Mouse (Mus musculus) limb, embryonic 14.5 days (tissue): ENCODE measurements at regions not wholly inside any gene's neighbourhood (a gene's known extent, or its start where the extent isn't known, plus 50 kb on each side); places are given as distances from the start of the nearest gene placed in this dataset.
A peak's percentile ranks its signal among the peaks of the same experiment; 100 is the strongest.

Experiments
- ATAC-seq: fragments of 200-750 bp; cut with Nextera tagmentation; 2 replicates; pipeline ENCODE4 v1.8.0; 2017; ENCODE audit warnings: low read depth, moderate number of reproducible peaks, moderate TSS enrichment; ENCODE audit not compliant: low FRiP score
- DNase-seq: peaks from one replicate; pipeline ENCODE4 v3.0.0-alpha.2; 2015; ENCODE audit warnings: low spot score
- H3K27ac ChIP-seq: fragments of 300-500 bp; sonication (generic); replicated peaks from 2 replicates; pipeline ENCODE4 v1.5.1; 2014; ENCODE audit warnings: low read depth, mild to moderate bottlenecking, low read length, moderate library complexity, mixed read lengths
- H3K27me3 ChIP-seq: fragments of 300-500 bp; sonication (generic); 2 replicates; pipeline ENCODE4 v1.6.1; 2014; ENCODE audit warnings: low read length, mixed read lengths; ENCODE audit not compliant: control insufficient read depth, insufficient read depth
- H3K36me3 ChIP-seq: fragments of 300-500 bp; sonication (generic); 2 replicates; pipeline ENCODE4 v1.6.1; 2014; ENCODE audit warnings: mild to moderate bottlenecking, low read length, moderate library complexity, mixed read lengths; ENCODE audit not compliant: control insufficient read depth, insufficient read depth
- H3K4me1 ChIP-seq: fragments of 300-500 bp; sonication (generic); 2 replicates; pipeline ENCODE4 v1.6.1; 2014; ENCODE audit warnings: antibody characterized with exemption, low read length, mixed read lengths; ENCODE audit not compliant: control insufficient read depth, insufficient read depth
- H3K4me2 ChIP-seq: fragments of 300-500 bp; sonication (generic); replicated peaks from 2 replicates; pipeline ENCODE4 v1.6.1; 2014; ENCODE audit warnings: low read depth, mild to moderate bottlenecking, low read length, moderate library complexity; ENCODE audit not compliant: severe bottlenecking
- H3K4me3 ChIP-seq: fragments of 300-500 bp; sonication (generic); replicated peaks from 2 replicates; pipeline ENCODE4 v1.5.1; 2014; ENCODE audit warnings: low read length
- H3K9ac ChIP-seq: fragments of 300-500 bp; sonication (generic); 2 replicates; pipeline ENCODE4 v1.6.1; 2014; ENCODE audit warnings: mild to moderate bottlenecking, low read depth, low read length, moderate library complexity; ENCODE audit not compliant: severe bottlenecking
- H3K9me3 ChIP-seq: fragments of 300-500 bp; sonication (generic); 2 replicates; pipeline ENCODE4 v1.6.1; 2016; ENCODE audit warnings: low read length; ENCODE audit not compliant: control insufficient read depth
- POLR2A ChIP-seq: fragments of 200-500 bp; IDR thresholded peaks from 2 replicates; pipeline ENCODE4 v1.8.0; 2012; ENCODE audit warnings: inconsistent platforms, mild to moderate bottlenecking, moderate library complexity, borderline replicate concordance; ENCODE audit not compliant: insufficient read depth, insufficient read length; ENCODE audit errors: extremely low read depth
- WGBS: fragments of 180-500 bp; shearing (Covaris S2); extraction: QIAGEN DNeasy Blood & Tissue Kit; methylation state at CpG from one replicate; pipeline ENCODE4 v1.1.7; 2014; 5-methylcytosine and 5-hydroxymethylcytosine counted together

DNA sequence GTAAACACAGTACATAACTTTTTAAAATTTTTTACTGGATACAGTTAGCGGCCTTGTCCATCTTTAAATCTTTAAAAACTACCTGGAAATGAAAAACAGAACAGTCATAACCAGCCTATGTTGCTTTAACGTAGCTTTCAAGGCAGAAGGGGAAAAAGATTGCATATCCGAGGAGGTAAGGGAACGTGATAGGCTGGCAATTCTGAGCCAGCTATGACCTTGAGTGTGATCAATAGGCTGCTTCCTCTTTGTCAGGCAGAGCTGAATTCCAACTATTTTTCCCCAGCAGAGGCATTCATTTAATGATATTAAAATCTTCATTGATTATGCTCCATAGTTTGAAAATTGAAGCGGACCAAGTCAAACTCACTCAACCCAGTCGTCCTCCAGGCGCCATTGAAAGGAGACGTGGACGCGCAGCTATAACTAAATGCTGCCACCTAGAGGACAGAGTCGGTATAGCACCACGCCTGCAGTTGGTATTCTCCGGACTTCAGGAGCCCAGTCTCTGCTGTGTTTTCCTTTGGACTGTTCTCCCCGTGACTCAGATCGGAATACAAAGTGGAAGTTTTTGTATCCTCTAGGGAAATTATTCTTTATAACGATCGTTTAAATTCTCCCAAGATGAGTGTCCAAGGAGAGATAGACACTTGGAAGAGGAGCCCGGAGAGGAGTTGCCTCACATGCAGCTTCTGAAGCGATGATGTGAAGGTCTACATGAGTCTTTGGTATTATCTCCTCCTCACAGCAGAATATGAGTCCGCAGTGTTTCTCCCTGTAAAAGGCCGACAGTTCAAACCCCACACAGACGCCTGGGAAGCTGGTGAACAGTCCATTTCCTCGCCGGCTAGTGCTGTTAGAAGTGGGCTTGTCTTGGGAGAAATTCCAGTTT is 858.2 kb upstream of the Car8 start:
- H3K27me3 ChIP-seq = 0 out of 2 replicates have a peak, but pooled peaks cover 7% of the 10 kb centered on the region
- ATAC-seq = peak; percentile 69; the same call in 1 of the 2 replicates
- H3K4me1 ChIP-seq = peaks cover 14% of the 10 kb centered on the region
- H3K9me3 ChIP-seq = no peaks in the 10 kb centered on the region
- H3K9ac ChIP-seq = no peak overlapping the region
- H3K4me3 ChIP-seq = no peak overlapping the region
- WGBS = 27% methylated on average over 24 of the region's 24 CpGs
- H3K36me3 ChIP-seq = no peaks in the 10 kb centered on the region
- TF ChIP-seq POLR2A = peak; percentile 46; the same call in 1 of the 2 replicates
- peak overlapping the region; percentile 32 for H3K4me2 ChIP-seq
- DNase-seq = peak; percentile 89
- no peak overlapping the region for H3K27ac ChIP-seq

GRCm38 (mm10) chr4:9096274-9096673 is 857.4 kb upstream of the Car8 start:
- Histone ChIP-seq H3K9ac (no peak overlapping the region), H3K27ac (no peak overlapping the region), H3K4me1 (peaks cover 14% of the 10 kb centered on the region), H3K9me3 (no peaks in the 10 kb centered on the region), H3K4me2 (no peak overlapping the region), H3K4me3 (no peak overlapping the region), H3K27me3 (0 out of 2 replicates have a peak, but pooled peaks cover 7% of the 10 kb centered on the region), H3K36me3 (no peaks in the 10 kb centered on the region)
- no peak for ATAC-seq
- 80% methylated on average over 2 of the region's 2 CpGs for WGBS
- TF ChIP-seq POLR2A = no peak
- DNase-seq = no peak

DNA sequence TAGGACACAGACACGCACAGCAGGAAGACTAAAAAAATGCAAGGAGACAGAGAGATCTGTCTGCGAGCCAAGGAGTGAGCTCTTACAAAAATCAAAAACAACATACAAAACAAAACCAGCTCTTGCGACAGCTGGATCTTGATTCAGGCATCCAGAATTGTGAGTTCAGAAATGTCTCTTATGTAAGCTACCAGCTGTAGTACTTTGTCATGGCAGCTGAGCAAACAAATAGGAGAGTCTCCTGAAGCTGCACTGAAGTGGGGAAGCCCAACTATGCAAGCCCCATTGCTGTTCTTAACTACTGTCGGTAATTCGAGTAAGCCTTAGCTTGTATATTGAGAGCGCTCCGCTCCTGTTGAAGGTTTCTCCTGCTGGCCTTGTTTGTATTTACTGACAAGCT is 856.8 kb upstream of the Car8 start:
- DNase-seq = peak; percentile 50
- 49% methylated on average over 7 of the region's 7 CpGs for WGBS
- no peak overlapping the region for H3K27ac ChIP-seq

DNA sequence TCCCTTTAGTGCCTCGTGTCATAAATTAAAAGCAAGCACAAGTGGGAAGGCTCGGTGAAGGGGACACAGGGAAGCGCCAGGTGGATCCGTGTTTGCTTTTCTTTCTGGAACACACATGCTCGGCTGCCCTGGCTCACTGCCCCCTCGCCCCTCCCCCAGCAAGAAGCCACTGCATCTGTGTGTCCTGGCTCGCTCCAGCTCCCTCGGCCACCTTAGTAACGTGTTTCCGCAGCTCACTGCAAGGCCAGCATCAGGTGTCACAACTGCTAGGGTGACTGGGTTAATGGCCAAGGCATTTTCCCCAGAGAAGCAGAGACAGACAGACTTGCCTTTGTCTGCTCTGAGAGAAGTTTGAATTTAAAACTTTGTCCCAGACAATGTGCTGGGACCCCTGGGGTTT is 855.7 kb upstream of the Car8 start:
- no peaks in the 10 kb centered on the region for H3K9me3 ChIP-seq
- no peak overlapping the region for H3K27ac ChIP-seq
- H3K27me3 ChIP-seq = 0 out of 2 replicates have a peak, but pooled peaks cover 7% of the 10 kb centered on the region
- ATAC-seq = 0 out of 2 replicates have a peak, but pooled peaks have one; percentile 23
- no peak overlapping the region for H3K9ac ChIP-seq
- no peaks in the 10 kb centered on the region for H3K36me3 ChIP-seq
- no peak for TF ChIP-seq POLR2A
- no peak overlapping the region for H3K4me3 ChIP-seq
- no peak for DNase-seq
- H3K4me2 ChIP-seq = no peak overlapping the region
- WGBS = 11% methylated on average over 10 of the region's 10 CpGs
- H3K4me1 ChIP-seq = peaks cover 14% of the 10 kb centered on the region

More for the DNA sequence above, 856.8 kb upstream of the Car8 start:
- Histone ChIP-seq H3K9ac (no peak overlapping the region), H3K4me1 (peaks cover 14% of the 10 kb centered on the region), H3K27me3 (0 out of 2 replicates have a peak, but pooled peaks cover 7% of the 10 kb centered on the region), H3K4me3 (no peak overlapping the region), H3K36me3 (no peaks in the 10 kb centered on the region), H3K4me2 (no peak overlapping the region), H3K9me3 (no peaks in the 10 kb centered on the region)
- no peak for TF ChIP-seq POLR2A
- ATAC-seq = peak; percentile 56

GRCm38 (mm10) chr4:9094076-9094475 is 855.2 kb upstream of the Car8 start:
- Histone ChIP-seq H3K36me3 (no peaks in the 10 kb centered on the region), H3K9me3 (no peaks in the 10 kb centered on the region), H3K9ac (no peak overlapping the region), H3K4me2 (no peak overlapping the region), H3K27ac (no peak overlapping the region), H3K4me1 (peaks cover 14% of the 10 kb centered on the region), H3K4me3 (no peak overlapping the region), H3K27me3 (0 out of 2 replicates have a peak, but pooled peaks cover 7% of the 10 kb centered on the region)
- 52% methylated on average over 6 of the region's 6 CpGs for WGBS
- no peak for TF ChIP-seq POLR2A
- DNase-seq = no peak
- no peak for ATAC-seq
